Mouse (Mus musculus) thymus, adult 2 months (tissue): ENCODE results near the gene Mepe.

ENCODE experiments used
- CTCF ChIP-seq: fragments of 200-500 bp; IDR thresholded peaks from 2 replicates; pipeline ENCODE4 v1.5.1; 2012; ENCODE audit warnings: mild to moderate bottlenecking, control low read depth, low read length, moderate library complexity, borderline replicate concordance; ENCODE audit not compliant: control insufficient read depth, poor library complexity, insufficient read depth; ENCODE audit errors: extremely low read depth
- POLR2A ChIP-seq: fragments of 200-500 bp; IDR thresholded peaks from 2 replicates; pipeline ENCODE4 v1.6.1; 2012; ENCODE audit warnings: mild to moderate bottlenecking, low read length, control low read depth, moderate library complexity; ENCODE audit not compliant: control insufficient read depth, poor library complexity, insufficient read depth; ENCODE audit errors: extremely low read depth

- TF ChIP-seq CTCF: no peak
- no peak for TF ChIP-seq POLR2A
Observed at GRCm38 (mm10) chr5:104327389-104327788, 2.3 kb downstream of the Mepe start.
